Mouse (Mus musculus): ENCODE measurements around the gene Grin3a. TPM values are rescaled to one million over a fixed set of nuclear protein-coding genes. Genes with fewer than 3 reads are reported as not detected.

Gene Grin3a
- polyA plus RNA-seq, 1 experiment from 2014 or later, result 7.7 TPM

DNA sequence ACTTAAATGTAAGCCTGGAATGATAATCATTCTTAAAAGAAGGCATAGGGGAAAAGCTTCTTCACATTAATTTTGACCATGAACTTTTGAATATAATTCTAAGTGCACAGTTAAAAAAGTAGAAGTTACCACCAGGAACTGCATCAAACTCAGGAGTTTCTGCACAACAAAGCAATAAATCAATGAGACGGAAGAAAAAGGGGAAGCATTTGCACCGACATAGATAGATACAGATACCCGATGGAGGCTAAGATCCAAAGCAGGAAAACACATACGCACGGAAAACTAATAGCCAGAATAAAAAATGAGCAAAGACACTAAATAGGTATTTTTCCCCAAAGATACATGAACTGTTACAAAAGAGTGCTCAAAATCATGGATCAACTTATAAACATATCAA is 102.7 kb downstream of the Grin3a start:
- Histone ChIP-seq H3K27me3 (no peaks in the 10 kb centered on the region), H3K4me1 (no peaks in the 10 kb centered on the region), H3K36me3 (no peaks in the 10 kb centered on the region), H3K4me3 (no peak overlapping the region), H3K9ac (replicated peaks) (no peak overlapping the region), H3K4me2 (replicated peaks) (no peak overlapping the region), H3K9me3 (no peaks in the 10 kb centered on the region), H3K27ac (replicated peaks) (no peak overlapping the region)
- no peak for ATAC-seq (replicated peaks)
- 91% methylated on average over 5 of the region's 5 CpGs for WGBS

DNA sequence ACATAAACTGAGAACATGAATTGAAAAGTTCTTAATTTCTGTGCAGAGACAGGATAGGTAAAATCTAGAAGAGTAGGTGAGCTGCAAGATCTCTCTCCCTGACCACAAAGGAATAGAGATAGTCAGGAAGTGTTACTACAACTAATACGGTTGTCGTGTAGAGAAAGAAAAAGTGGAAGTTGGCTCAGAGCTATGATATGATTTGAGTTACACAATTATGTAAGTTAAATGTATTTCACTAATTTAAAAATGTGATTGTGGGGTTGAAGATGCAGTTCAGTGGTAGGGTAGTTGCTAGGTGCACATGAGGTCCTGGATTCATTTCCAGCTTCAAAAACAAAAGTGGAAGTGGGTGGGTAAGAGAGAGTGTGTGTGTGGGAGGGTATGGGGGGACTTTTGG is 103.6 kb downstream of the Grin3a start:
- Histone ChIP-seq H3K36me3 (no peaks in the 10 kb centered on the region), H3K27ac (replicated peaks) (no peak overlapping the region), H3K4me2 (replicated peaks) (no peak overlapping the region), H3K9me3 (no peaks in the 10 kb centered on the region), H3K9ac (replicated peaks) (no peak overlapping the region), H3K27me3 (no peaks in the 10 kb centered on the region), H3K4me3 (no peak overlapping the region), H3K4me1 (no peaks in the 10 kb centered on the region)
- ATAC-seq (replicated peaks), result no peak
- 97% methylated on average over 2 of the region's 2 CpGs for WGBS

DNA sequence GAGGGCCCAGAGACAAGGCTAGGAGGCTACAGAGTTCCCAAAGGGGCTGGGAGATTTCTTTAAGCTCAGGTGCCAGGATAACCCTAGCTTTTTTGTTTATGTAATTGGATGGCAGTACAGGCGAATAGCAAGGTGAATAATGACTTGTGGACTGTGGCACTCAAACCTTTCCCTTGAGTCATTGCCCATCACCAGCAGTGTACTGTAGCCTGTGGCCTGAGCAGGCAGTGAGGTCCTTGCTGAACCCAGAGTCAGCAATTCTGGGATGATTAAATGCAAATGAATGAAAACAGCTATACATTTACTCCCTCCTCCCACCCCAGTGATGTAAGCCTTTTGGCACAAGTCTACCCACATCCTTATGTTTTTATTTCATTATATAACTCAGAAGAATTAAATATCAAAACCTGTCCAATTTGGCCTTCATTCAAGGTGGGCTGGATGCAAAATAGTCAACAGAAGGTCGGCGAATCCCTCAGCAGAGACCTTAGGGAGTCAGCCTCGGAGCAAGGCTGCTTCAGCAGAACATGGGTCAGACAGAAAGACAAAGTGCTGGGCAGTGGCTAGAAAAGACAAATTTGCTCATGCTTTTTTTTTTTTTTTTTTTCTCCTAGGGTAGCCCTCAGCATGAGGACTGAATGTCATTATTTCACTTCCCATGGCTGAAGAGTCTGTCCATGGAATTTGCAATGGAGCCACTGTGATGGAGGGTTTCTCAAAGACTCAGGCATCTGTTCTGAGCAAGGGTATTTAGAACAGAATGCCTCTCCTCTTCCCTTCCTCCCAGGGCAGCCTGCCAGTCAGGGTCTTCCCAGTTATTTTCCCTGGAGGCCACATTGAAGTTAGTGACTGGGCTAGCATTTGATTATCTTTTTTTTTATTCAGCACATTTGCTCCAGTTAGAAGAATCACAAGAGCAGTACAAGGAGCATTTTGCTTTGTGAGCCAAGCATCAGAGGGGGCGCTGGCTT is 104.5 kb downstream of the Grin3a start:
- no peak for ATAC-seq (replicated peaks)

DNA sequence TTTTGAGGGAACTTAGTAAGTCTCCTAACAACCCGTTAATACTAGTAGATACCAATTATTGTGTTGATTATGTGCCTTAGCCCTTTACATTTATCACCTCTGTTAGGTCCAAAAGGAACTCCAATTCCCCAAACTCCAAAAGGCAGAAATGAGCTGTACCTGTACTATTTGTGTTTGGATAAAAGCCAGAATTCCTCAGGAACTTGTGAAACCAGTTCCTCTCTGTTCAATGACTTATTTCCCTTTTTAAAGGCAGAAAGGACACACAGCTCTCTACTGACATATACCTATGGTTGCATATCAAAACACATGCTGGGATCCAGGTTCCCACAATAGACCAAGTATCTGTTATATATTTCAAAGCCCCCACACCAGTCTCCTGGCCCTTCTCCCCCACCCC is 106.0 kb downstream of the Grin3a start:
- no peaks in the 10 kb centered on the region for H3K4me1 ChIP-seq
- WGBS, result 40% methylated on average over 1 of the region's 1 CpGs
- H3K4me3 ChIP-seq, result no peak overlapping the region
- no peak overlapping the region for H3K27ac ChIP-seq (replicated peaks)
- H3K4me2 ChIP-seq (replicated peaks), result no peak overlapping the region
- no peak overlapping the region for H3K9ac ChIP-seq (replicated peaks)
- no peaks in the 10 kb centered on the region for H3K27me3 ChIP-seq
- no peaks in the 10 kb centered on the region for H3K36me3 ChIP-seq
- ATAC-seq (replicated peaks), result no peak
- H3K9me3 ChIP-seq, result no peaks in the 10 kb centered on the region

More for the DNA sequence above, 104.5 kb downstream of the Grin3a start:
- Histone ChIP-seq H3K4me1 (no peaks in the 10 kb centered on the region), H3K9me3 (no peaks in the 10 kb centered on the region), H3K27me3 (no peaks in the 10 kb centered on the region), H3K4me2 (replicated peaks) (no peak overlapping the region), H3K36me3 (no peaks in the 10 kb centered on the region), H3K4me3 (no peak overlapping the region), H3K9ac (replicated peaks) (no peak overlapping the region), H3K27ac (replicated peaks) (no peak overlapping the region)
- WGBS, result 84% methylated on average over 5 of the region's 5 CpGs

DNA sequence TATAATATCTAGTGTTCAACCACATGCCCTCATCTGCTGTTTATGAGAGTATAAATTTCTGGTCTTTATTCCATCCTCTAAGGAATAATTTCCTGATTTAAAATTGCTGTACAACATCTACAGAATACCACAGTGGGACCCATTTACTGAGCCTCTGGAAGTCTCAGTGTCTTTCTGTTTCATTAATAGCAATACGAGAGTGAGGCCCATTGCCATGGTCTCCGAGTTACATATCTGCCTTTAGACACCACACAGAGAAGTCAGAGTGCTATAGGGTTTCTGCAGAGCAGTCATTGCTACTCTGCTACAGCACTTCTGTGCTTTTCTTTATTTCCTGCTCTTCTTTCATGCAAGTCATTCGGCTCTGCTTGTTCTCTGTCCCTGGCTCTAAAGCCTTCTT is 116.2 kb downstream of the Grin3a start:
- no peak overlapping the region for H3K4me3 ChIP-seq
- 65% methylated on average over 3 of the region's 3 CpGs for WGBS
- no peaks in the 10 kb centered on the region for H3K4me1 ChIP-seq
- no peak overlapping the region for H3K9ac ChIP-seq (replicated peaks)
- no peak for ATAC-seq (replicated peaks)
- H3K9me3 ChIP-seq, result no peaks in the 10 kb centered on the region
- no peaks in the 10 kb centered on the region for H3K27me3 ChIP-seq
- H3K4me2 ChIP-seq (replicated peaks), result no peak overlapping the region
- no peak overlapping the region for H3K27ac ChIP-seq (replicated peaks)
- H3K36me3 ChIP-seq, result no peaks in the 10 kb centered on the region

DNA sequence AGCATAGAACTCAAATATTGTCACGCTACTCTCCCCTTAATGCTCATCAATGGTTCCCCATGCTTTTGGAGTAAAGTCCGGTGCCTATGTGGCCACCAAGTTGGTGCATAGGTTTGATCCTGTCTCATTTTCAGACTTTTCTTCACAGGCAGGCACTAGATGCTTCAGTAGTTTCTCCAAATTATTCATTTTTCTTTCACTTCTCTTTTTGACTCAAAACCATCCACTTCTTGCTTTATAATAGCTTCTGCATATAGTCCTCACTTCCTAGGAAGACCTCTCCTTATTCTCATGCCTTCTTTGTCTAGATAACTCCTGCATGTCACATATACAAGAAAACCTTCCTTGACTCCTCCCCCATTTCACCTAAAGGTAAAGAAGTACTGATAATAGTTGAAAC is 121.6 kb downstream of the Grin3a start:
- H3K36me3 ChIP-seq, result no peaks in the 10 kb centered on the region
- no peaks in the 10 kb centered on the region for H3K9me3 ChIP-seq
- H3K4me2 ChIP-seq (replicated peaks), result no peak overlapping the region
- ATAC-seq (replicated peaks), result no peak
- no peak overlapping the region for H3K27ac ChIP-seq (replicated peaks)
- no peak overlapping the region for H3K9ac ChIP-seq (replicated peaks)
- no peaks in the 10 kb centered on the region for H3K27me3 ChIP-seq
- 94% methylated on average over 2 of the region's 2 CpGs for WGBS
- H3K4me3 ChIP-seq, result no peak overlapping the region
- H3K4me1 ChIP-seq, result no peaks in the 10 kb centered on the region

DNA sequence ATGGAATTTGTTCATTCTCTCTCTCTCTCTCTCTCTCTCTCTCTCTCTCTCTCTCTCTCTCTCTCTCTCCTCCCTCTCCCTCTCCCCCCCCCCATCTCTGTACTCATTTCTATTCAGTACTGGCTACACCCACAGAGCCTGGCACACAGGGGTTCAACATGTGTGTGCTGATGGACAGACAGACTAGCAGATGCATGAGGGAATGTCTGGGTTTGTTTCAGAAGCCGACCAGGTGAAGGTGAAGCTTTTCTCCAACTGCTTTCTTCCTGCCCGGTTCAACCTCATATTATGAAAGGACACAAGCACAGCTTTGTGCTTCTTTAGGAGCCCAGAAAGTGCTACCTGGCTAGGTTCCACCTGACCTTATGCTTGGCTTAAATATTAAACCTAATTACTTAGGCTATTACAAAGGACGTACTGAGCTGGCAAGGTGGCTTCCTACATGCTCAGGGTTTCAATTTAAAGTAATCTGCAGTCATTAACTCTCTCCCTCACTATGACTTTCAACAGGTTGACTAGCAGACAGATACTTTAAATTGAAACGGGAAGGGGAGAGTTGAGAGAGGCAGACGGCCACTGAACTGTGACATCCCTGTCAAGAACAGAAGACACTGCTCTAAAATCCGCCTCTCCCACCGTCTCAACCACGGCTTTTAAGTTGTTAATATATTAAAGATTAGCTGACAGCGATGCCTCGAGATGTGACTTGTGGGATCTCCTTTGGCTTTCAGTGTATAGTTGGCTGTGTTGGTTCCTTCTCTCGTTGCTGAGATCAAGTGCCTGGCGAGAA is 153.9 kb downstream of the Grin3a start:
- H3K4me2 ChIP-seq (replicated peaks), result no peak overlapping the region
- H3K27ac ChIP-seq (replicated peaks), result no peak overlapping the region
- H3K4me3 ChIP-seq, result no peak overlapping the region
- H3K9ac ChIP-seq (replicated peaks), result no peak overlapping the region
- H3K36me3 ChIP-seq, result no peaks in the 10 kb centered on the region
- H3K27me3 ChIP-seq, result no peaks in the 10 kb centered on the region
- no peaks in the 10 kb centered on the region for H3K9me3 ChIP-seq
- peaks cover 8% of the 10 kb centered on the region for H3K4me1 ChIP-seq
- WGBS, result 55% methylated on average over 12 of the region's 12 CpGs
- no peak for ATAC-seq (replicated peaks)

DNA sequence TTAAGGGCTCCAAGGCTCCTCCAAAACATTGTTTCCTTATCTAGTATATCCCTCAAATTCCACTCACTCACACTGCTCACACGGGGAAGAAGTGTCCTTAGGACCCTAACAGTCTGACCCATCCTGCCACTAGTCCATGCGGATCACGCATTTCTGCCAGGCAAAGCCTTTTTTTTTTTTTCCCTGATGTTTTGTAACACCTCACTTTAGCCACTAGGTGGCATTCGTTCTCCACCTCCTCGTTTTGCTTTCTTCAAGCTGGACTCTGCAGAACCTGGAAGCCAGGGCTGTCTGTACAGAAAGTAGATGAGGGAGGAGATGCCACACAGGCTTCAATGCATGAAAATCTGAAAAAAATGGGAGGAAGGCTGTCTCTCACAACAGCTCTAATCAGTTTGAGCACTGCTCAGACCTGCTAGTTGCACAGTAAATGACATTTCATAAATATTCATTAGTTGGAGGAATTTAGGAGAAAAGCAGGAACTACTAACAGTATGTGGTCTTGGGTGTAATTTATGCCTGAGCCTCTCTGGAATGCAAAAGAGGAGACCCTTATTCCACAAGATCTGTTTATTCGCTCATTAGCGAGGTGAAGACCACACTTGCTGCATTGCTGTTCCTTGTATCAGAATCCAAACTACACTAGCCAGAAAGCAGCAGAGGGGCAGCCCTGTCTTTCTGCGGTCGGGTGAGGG is 156.8 kb downstream of the Grin3a start:
- no peaks in the 10 kb centered on the region for H3K27me3 ChIP-seq
- H3K4me2 ChIP-seq (replicated peaks), result no peak overlapping the region
- WGBS, result 5% methylated on average over 9 of the region's 9 CpGs
- H3K27ac ChIP-seq (replicated peaks), result 0 out of 2 replicates have a peak overlapping the region, but pooled peaks have one; percentile 17
- ATAC-seq (replicated peaks), result peak; percentile 96
- no peak overlapping the region for H3K4me3 ChIP-seq
- H3K4me1 ChIP-seq, result peaks cover 8% of the 10 kb centered on the region
- H3K9ac ChIP-seq (replicated peaks), result no peak overlapping the region
- H3K36me3 ChIP-seq, result no peaks in the 10 kb centered on the region
- no peaks in the 10 kb centered on the region for H3K9me3 ChIP-seq

DNA sequence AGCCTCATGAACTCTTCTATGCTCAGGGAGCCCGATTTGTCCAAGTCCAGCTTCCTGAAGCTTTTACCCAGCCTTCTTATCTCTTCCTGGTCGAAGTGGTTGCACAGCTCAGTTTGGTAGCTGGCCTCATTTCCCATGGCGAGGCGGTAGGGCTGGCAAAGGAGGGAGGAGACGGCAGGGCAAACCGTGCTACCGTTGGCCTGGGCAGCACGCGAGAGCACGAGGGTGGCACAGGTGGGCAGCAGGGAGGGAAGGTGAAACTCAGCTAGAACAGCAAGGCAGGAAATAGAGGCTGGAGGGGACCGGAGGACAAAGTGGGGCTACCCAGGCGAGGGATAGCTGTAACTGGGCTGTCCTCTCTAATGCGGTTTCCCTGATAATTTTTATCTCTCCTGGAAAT is 163.7 kb downstream of the Grin3a start, which contains the start of gene Ppp3r2:
Ppp3r2 (minus strand) TSS at position 213 of the 400 bp plus-strand sequence.
- no peak for ATAC-seq (replicated peaks)
- Histone ChIP-seq H3K4me1 (no peaks in the 10 kb centered on the region), H3K9me3 (no peaks in the 10 kb centered on the region), H3K9ac (replicated peaks) (no peak within 1 kb of the TSS), H3K36me3 (no peaks in the 10 kb centered on the region), H3K27ac (replicated peaks) (no peak within 1 kb of the TSS), H3K27me3 (no peaks in the 10 kb centered on the region), H3K4me3 (no peak within 1 kb of the TSS), H3K4me2 (replicated peaks) (no peak within 1 kb of the TSS)
- 92% methylated on average over 13 of the region's 13 CpGs for WGBS

DNA sequence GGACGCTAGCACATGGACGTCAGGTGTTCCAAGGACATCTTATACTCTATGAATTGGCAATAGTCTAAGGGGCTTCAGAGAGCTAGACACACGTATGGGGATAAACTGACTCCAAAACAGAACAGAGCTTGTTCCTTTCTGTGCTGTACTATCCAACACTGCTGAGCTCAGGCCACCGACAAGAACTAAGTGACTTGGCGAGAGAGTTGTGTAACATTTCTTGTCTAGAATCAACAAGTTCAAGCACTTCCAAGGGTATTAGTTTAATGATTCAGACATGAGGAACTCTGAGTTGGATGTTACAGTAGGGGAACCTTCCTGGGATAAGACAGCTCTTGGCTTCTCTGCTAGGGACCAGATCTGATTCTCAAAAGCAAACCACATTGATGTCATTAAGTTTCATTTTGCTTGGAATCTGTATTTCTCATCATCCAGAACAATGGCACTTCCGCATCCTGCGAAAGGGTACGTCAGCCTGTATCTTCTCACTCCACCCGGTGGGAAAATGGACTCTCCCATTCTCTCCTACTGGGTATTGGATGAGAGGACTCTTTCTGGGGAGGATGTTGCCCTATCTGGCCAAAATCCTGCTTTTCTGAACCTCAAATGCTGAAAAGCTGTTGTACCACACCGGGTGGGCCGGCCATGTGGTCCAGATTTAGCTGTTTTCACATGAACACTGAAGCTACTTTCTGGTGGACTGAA is 165.2 kb downstream of the Grin3a start:
- no peak overlapping the region for H3K9ac ChIP-seq (replicated peaks)
- H3K4me1 ChIP-seq, result no peaks in the 10 kb centered on the region
- WGBS, result 94% methylated on average over 11 of the region's 11 CpGs
- H3K4me2 ChIP-seq (replicated peaks), result no peak overlapping the region
- no peak overlapping the region for H3K27ac ChIP-seq (replicated peaks)
- no peaks in the 10 kb centered on the region for H3K27me3 ChIP-seq
- H3K36me3 ChIP-seq, result no peaks in the 10 kb centered on the region
- no peak overlapping the region for H3K4me3 ChIP-seq
- no peak for ATAC-seq (replicated peaks)
- H3K9me3 ChIP-seq, result no peaks in the 10 kb centered on the region

DNA sequence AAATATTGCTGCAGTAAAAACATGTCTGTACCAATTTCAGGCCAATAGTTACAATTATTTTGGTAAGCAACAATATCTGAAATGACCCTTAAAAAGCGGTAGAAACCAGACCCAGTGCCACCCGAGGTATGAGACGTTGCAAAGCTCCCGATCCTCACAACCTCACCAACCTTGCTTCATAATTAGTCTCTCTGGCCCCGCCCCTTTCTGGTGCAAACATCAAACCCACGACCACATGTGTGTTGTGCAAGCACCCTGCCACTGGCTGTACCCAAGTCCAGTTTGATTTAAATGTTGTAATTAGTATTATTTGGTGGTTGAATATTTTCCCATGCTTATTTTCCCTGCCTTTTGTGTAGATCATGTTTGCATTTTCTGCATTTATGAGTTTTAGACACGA is 168.8 kb downstream of the Grin3a start:
- Histone ChIP-seq H3K27ac (replicated peaks) (no peak overlapping the region), H3K4me1 (no peaks in the 10 kb centered on the region), H3K4me3 (no peak overlapping the region), H3K27me3 (no peaks in the 10 kb centered on the region), H3K9me3 (no peaks in the 10 kb centered on the region), H3K4me2 (replicated peaks) (no peak overlapping the region), H3K36me3 (no peaks in the 10 kb centered on the region), H3K9ac (replicated peaks) (no peak overlapping the region)
- 72% methylated on average over 7 of the region's 7 CpGs for WGBS
- no peak for ATAC-seq (replicated peaks)

Measured in forebrain, embryonic 15.5 days (tissue).